Mouse (Mus musculus) stomach, adult 2 months (tissue): ENCODE results near the gene Tnfrsf17. TPM values are rescaled to one million over a fixed set of nuclear protein-coding genes. Genes with fewer than 3 reads are reported as not detected.

Source experiments
- polyA plus RNA-seq: library from polyadenylated mRNA; depleted of rRNA; stranded (reverse); fragments of >200 nt; gene quantifications from 2 replicates; pipeline ENCODE4 v1.2.3, GENCODE M21; 2012; rRNA removed

Gene Tnfrsf17
- 0.22 and 0.54 TPM in 2 replicates for polyA plus RNA-seq

DNA sequence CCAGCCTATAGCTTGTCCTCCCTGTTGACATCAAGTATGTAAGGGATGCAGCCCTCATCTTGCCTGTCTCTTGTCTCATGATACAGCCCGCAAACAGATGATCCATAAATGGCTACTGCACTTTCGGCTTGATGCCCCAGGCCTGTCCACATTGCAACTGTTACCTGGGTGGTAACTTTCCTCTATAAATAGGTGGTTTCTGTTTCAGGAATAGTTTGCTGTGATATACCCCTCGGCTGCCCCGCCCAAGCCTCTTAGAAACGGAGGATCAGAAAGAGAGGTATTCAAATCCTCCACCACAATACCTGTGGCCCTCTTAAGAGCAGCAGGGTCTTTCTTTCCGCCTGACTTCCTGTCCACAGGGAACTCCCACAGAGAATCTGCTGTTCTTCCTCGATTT lies at the start of gene Tnfrsf17:
Gene Tnfrsf17 (plus strand): TSS at position 301 of the 400 bp plus-strand sequence.

DNA sequence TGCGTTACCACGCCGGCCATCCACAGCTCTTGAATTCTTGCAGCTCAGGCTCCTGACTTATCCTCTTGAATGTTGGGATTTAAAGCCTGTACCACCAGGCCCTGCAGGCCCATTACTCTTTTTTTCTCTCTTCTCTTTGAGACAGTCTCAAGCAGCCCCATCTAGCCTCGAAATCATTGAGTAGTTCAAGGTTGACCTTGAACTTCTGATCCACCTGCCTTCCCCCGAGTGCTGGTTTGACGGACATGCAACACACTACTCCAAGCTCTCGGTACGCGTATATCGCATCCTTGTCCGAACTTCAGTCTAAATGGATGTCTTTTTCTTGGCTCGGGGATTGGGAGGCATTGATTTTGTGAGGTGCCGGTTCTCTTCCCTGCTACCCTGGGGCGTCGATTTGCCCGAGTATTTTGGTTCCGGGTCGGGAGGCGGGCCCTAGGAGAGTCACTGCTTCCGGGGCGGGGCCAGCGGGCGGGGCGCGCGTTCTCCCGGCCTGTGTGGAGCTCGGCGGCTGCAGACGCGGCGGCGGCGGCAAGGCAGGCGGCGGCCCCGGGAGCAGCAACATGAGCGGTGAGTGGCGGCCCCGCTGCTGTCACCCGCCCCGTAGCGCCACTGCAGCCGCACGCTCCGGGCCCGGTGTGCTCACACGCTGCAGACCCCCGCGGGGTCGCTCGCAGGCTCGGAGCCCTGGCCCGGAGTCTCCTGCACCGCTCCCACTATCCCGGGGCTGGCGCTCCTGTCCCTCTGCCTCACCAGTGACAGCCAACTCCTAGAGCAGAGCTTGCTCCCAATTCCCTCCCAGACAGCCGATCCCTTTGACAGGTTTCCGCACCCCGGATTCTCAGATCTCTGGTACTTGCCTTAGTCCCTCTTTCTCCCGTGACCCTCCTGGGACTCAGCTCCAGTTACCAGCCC lies 9.1 kb downstream of the Tnfrsf17 start, which contains the start of gene Snx29:
Gene Snx29 (plus strand): TSS at position 500 of the 915 bp plus-strand sequence.

Other genes starting within 250 kb of the Tnfrsf17 start
- 102 and 139 TPM in 2 replicates for gene Litaf, start 247.7 kb upstream of the Tnfrsf17 start, polyA plus RNA-seq
- gene Txndc11, start 179.2 kb upstream of the Tnfrsf17 start, polyA plus RNA-seq = 15.1 and 16.0 TPM in 2 replicates
- gene Zc3h7a, start 137.4 kb upstream of the Tnfrsf17 start, polyA plus RNA-seq = 4.8 and 8.9 TPM in 2 replicates
- 0.29 and 0.70 TPM in 2 replicates for gene Rsl1d1, start 110.5 kb upstream of the Tnfrsf17 start, polyA plus RNA-seq
- 19.6 and 21.4 TPM in 2 replicates for gene Gspt1, start 59.5 kb upstream of the Tnfrsf17 start, polyA plus RNA-seq
- gene Snx29, start 9.1 kb downstream of the Tnfrsf17 start, polyA plus RNA-seq = 1.7 and 1.8 TPM in 2 replicates